Mouse (Mus musculus): ENCODE measurements around the gene Ints1.

DNA sequence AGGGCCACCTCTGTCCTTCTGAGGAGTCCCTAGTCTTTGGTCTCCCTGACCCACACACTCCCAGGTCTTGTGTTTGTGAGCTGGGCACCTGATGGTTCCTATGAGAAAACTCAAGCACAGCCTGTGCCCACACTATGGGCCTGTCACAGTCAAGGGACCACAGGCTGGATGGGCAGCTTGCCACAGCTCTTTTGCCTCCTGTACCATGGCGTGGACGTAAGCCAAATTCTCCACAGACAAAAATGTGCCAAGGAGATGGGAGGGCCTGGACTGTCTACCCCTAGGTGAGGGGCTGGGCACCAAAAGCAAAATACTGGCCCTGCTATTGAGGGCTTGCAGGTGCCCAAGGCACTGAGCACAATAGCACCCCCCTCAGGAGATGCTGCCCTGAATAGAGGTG, 18.9 kb downstream of the Ints1 start:
- no peak for TF ChIP-seq POLR2A (IDR thresholded peaks at IDR 0.05; ENCODE audit: insufficient read depth, low read depth, low read length)
- no peak for TF ChIP-seq EP300 (IDR thresholded peaks at IDR 0.05; ENCODE audit: insufficient read depth, low read depth, low read length)
